Mouse (Mus musculus): ENCODE data around the gene Cfap61.

The Cfap61 gene

DNA sequence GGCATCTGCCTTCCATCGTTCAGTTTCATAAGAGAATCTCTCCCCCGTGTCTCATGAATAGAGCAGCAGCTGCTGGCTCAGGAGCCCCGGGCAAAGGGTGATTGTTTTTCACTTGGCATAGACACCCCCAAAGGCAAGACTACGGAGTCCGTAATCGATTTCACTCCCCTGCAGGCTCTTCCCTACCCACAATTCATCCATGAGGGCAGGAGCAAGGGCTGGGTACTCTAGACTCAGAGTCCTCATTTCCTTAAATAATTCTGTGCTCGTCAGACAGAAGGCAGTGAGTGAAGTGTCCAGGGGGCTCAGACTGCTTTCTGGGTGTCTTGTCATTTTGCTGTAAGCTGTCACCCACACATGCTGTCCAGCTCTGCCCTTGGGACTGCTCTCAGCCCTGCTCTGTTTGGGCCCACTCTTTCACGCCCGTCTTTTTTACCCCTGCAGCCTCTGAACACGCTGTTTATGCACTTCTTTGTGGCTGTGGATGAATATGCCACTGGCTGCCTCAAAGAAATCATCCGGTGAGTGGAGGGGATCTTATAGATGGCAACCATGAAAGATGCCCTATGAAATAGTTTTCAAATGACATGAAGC, 15.0 kb downstream of the Cfap61 start:
- DNase-seq (ENCODE audit: low spot score): no peak

DNA sequence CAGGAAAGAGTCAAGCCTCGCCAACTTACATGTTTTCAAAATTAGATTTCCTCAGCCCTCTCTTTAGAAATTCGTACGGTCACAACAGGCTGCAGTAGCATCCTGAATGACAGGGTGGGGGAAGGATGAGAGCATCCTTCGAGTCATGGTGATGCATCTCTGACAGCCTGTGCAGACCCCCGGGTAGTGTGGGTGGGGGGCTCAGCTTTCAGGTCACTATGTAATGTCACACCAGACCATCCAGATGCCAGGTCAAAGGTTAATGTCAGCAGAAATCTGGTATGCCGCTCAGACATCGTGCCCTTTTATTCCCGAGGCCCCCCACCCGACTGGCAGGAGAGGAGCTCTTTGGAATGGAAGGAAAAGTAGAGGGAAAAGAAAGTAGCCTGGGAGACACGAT, 15.7 kb downstream of the Cfap61 start:
- DNase-seq (ENCODE audit: low spot score): no peak

DNA sequence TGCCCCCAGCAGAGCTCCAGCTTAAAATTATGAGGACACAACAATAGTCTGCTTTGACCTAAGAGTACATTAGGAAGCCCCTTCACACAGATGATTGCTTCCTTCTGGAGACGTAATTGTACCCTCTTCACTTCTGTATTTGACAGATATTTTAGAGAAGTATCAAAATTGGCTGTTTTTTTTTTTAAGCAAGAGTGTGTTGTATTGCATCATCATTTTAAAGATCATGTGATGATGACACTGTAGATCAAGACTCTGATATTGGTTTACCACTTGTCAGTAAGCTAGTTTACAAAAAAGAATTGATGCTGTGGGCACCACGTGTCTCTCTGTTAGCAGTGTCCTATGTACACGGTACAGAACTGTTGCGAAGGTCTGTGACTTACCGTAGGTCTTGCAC, 18.1 kb downstream of the Cfap61 start:
- DNase-seq (ENCODE audit: low spot score): no peak

DNA sequence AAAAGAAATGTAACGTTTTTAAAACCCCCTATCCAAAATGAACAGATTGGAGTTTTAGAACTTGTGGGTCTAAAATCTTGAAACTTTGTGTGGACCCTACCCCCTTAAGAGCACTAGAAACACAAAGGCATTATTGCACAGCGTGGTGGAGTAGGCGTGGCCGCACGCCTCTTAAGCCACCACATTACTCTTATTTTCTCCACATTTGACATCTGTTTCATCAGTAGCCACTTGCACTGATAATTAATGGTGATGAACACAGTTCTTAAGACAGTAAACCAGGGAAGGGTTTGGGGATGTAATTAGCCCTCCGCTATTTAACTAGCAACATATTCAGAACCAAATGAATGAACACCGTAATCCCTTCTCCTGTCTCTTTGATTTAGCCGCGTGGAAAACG, 21.3 kb downstream of the Cfap61 start:
- no peak for DNase-seq (ENCODE audit: low spot score)

DNA sequence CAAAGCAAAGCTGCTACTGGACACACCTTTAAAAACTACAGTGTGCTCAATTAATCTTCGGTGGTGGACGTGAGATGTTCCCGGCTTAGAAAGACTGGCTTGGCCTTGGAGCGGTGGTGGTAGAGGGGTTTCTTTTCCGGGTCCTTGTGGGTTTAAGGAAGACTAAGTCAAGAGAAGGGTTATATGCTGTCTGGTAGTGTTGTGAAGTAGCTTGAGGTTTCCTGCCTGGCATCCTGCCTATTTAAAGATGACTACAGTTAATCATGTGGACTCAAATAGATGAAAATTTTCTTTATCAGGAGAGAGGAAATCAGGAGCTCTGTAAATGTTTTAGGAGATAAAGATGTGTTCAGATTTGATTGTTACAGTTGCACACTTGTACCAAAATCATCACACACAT, 21.7 kb downstream of the Cfap61 start:
- DNase-seq (ENCODE audit: low spot score): no peak

DNA sequence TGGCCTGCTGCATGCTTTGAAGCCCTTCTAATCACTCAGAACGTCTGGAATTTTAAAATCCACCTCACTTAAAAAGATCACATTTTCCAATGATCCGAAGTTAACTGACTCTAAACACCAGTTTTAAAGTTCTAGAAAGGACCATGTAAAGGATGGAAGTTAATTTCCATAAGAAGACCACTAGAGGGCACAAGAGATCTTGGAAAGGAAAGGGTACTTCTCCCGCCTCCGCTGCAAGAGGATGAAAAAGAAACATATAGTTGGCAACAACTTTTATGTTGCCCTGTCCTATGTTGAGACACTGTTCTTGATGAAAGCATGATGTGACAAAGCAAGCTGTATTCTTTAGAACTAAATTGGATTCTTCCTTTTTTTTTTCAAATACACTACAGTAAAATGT, 22.9 kb downstream of the Cfap61 start:
- DNase-seq (ENCODE audit: low spot score): no peak

DNA sequence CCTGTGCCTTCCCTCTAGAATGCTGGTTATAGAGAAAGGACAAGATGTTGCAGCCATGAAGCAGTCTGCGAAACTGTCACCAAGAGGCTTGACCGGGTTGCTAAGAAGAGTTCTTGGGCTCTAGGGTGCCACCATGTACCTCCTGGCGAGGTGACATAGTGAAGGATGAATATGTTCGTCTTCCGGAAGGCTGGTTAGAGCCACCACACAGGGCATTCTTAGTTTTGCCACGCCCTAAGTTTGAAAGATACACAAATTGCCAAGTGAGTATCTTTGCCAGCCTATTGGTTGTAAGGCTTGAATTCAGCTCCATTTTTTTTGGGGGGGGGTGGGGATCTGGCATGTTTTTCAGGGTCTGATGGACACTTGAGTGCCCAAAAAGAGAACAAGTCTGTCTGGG, 23.5 kb downstream of the Cfap61 start:
- no peak for DNase-seq (ENCODE audit: low spot score)

DNA sequence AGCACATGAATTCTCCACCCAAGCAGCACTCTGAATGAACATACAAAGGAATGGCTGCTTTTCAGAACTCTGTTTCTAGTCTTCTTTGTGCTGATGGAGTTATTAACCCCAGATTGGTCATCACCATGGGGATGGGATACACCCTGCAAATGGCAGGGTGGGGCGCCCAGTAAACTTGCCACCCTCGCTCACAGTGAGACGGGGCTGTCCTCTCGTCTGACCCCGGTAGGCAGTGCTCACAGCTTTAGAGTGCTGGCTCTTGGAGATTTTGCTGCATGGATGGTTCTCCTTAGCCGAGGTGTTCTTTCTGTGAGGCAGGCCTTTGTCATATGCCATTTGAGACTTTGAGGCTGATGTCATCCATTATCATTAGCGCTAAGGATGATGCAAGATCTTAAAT, 24.0 kb downstream of the Cfap61 start:
- DNase-seq (ENCODE audit: low spot score): no peak

DNA sequence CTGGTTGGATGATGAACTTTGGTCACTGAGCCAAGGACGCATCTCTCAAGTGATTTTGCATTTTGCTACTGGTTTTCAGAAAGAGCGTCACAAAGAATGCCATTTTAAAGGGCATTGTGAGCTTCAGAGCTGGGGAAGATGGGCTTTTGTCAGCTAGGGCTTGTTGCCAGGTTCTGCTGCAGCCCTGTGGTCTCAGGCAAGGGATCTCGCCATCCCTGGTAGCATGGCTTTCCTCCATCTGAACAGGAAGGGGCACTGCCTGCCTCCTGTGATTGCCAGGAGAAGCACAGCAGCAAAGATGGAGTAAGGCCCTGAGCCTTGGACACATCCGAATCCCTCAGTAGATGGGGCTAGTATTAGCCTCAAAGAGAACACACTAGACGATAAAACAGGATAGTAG, 27.3 kb downstream of the Cfap61 start:
- no peak for DNase-seq (ENCODE audit: low spot score)

DNA sequence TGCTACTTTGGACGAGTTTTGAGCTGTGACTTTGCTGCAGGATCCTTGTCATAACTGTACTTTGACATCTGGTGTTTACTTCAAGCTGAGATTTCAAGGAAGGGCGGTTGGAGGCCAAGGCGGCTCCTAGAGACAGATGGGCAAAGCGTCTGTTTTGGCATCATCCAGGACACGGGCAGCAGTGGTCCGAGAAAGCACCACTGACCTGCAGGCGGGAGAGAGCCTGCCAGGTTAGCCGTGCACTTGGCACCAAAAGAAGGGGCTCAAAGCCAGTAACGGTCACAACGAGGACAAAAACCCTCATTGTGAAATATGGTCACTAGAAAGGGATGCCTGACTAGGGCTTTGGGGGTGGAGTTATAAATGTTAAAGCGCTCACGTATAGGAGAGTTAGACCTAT, 36.2 kb downstream of the Cfap61 start:
- DNase-seq (ENCODE audit: low spot score): no peak

DNA sequence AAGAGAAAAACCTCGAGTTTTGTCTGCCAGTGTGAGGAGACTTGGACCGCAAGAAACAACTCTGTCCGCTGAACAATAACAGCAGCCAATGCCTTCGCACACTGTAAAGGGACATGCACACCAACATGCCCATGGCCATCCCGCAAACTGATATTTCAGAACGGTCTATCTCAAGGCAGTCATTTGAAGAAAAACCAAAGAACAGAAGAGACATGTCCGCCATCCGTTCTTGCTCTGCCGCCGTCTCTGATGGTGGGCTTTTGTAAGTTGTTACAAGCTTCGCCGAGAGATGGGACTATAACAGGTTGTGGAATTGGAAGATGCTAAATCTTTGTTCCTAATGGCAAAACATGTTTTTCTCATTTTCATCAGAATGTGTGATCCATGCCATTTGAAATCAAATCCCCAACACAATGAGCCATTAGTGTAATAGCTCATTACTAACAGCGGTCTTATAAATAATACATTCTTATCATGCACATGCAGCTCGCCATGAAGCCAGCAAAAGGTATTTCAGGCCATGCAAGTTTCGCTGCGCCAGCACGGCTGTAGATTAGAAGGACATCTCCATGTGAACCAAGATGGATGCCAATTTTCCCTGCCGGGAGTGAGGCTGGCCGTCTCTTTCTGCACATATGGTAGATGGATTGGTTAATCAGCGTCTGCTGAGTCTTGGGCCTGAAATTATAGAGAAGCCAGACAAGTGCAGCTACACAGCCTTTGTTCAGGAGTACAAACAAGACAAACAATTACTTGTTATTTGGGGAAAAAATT, 36.8 kb downstream of the Cfap61 start:
- no peak for DNase-seq (ENCODE audit: low spot score)

DNA sequence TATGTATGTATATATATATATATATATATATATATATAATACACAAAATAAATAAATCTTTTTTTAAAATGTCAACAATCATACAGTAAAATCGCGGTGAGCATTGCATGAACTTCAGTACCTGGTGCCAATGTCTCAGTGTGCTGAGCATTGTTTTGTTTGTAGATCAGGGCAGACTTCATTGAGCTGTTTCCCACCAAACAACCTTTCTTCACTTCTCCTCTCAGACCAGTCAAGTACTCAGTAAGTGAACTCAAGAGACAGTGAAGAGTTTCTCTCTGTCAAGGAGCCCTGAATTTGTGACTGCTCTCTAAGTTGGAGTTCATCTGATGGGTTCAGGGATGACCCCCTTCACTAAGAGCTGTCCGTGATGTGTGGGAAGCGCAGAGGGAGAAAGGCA, 38.0 kb downstream of the Cfap61 start:
- DNase-seq (ENCODE audit: low spot score): no peak

DNA sequence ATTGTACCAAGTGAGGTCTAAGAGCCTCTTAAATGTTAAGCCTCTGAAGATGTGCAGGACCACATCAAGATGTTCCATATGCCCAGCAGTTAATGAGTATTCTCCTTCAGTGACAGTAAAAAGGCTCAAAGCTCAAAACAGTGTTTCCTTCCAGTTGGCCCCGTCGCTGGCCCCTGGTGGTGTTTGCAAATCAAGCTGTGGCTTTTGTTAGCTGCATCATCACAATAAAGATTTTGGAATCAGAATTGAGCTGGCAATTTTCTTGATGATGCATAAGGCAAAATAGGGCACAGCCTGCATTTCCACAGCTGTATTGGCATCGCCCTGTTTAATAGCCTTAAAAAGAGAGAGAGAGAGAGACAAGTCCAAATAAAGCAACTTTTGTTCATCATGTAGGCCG, 45.0 kb downstream of the Cfap61 start:
- no peak for DNase-seq (ENCODE audit: low spot score)

DNA sequence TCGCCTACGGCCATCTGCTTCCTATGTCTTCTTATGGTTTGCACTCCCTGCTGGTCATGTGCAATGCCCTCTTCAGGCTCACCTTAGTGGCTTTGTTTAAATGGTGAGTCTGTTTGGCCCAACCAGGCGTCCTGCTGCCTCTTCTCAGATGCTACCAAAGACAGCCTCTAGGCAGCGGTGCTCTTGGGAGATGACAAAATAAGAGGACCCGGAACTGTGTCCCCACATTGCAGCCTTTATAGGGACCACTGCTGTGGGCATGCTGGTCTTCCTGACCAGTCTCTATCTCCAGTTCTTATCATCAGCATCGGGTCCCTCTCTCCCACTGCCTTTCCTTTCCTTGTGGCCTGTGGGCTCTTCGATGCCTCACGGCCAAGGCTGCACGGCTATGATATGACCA, 46.3 kb downstream of the Cfap61 start:
- DNase-seq (ENCODE audit: low spot score): no peak

DNA sequence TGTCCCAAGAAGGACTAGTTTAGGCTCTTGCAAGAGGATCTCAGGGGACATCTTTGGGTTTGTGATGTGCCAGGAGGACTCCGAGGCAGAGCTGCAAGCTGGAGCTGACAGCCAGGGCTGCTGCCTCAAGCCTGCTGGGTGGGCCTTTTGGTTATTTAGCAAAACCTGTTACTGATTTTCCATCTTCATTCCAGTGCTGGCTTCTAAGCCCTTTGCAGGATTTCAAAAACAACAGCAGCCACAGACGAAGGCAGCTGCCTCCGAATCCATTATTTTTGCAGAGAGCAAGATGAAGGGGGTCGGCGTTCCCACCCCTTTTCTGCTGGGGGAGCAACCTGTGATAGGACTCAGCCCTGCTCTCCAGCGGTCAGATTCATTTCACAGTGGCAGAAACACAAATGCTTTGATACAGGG, 47.1 kb downstream of the Cfap61 start:
- no peak for DNase-seq (ENCODE audit: low spot score)

DNA sequence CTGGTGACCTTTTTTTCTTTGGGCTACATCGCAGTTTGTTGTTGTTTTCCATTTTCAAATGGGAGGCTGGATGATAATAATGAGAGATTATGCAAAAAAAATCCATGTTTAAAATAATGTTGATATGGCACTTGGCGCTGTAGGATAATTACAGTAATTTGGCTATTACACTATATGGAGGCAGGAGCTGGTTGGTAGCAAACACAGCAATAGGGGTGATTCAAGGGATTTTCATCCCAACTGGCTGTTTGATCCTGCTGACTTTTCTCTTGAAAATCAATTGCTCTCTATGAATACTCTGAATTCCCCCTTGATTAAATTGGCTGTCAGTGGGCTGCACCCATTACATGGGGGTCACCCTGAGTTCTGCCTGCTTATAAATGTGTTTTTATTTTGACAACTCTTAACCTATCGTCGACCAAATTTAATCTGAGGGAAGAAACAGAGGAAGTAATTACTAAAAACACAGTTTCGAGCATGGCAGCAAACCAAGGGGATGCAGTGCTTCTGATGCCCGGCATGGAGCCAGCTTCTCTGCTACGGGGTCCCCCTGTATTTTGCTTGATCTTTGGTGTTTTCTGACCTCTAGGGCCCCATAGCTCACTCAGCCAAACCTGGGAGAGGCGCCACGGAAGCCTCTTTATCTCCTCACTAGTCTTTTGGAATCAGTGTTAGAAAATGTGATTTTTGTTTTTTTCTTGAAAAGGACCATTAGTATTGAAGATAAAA, 47.9 kb downstream of the Cfap61 start:
- DNase-seq (ENCODE audit: low spot score): no peak

DNA sequence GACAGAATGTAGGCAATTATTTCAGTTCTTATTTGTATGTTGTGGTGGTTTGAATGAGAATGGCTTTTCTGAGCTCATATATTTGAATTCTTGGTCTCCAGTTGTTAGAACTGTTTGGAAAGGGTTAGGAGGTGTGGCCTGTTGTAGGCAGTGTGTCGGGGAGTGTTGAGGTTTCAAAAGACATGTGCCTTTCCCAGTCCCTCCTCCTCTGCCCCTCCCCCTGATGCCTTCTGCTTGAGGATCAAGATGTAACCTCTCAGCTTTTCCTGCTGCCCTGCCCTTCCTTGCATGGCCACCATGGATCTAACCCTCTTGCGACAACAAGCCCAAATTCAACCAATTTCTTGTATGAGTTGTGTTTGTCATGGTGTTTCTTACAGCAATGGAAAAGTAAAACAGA, 53.2 kb downstream of the Cfap61 start:
- DNase-seq (ENCODE audit: low spot score): no peak

DNA sequence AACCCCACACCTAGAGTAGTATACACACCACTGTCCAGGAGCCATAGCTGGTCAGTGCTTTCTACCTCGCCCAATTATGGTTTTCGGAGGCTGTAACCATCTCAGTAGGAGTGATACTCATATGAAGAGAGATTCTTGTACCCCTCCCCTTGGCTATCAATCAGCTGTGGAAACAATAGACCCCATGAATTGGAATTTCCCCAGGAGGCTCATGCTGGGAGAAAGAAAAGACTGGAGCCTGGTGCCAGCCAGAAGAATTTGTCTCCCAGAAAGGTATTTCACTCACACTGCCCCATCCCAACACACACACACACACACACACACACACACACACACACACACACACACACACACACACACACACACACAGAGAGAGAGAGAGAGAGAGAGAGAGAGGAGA, 55.9 kb downstream of the Cfap61 start:
- DNase-seq (ENCODE audit: low spot score): no peak

DNA sequence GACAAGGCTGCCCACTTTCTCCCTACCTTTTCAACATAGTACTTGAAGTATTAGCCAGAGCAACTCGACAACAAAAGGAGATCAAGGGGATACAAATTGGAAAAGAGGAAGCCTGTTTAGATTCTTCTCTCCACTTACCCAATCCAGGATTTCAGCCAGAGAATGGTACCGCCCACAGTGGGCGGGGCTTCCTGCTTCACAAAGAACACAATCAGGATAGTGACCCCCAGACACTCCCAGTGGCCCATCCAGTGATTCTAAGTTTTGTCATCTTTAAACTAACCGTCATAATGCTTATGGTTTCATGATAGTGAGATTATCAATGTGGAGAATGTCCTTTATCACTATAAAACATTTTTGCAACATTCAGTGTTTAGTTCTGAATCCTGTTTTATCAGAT, 61.9 kb downstream of the Cfap61 start:
- DNase-seq (ENCODE audit: low spot score): no peak

DNA sequence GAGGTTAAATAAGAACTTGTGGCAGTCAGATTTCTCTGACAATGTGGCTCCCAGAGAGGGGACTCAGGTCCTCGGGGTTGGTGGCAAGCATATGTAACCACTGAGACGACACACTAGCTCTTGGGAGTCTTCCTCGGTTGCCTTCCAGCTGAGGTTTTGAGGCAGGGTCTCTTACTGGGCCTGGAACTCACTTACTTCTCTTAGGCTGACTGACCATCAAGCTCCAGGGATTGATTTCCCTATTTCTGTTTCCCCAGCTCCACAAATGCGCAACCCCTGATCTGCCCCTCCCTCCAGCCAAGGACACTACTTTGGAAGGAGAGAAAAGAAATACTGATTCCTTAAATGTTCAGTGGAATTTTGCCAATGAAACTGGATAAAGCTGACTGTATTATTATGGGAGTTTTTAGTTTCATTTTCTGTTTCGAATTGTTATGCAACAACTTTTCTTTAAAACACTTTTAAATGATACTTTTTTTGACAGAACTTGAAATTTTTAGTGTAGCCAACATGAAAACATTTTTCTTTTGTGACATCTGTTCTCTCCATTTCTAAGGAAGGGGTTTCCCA, 63.5 kb downstream of the Cfap61 start:
- DNase-seq (ENCODE audit: low spot score): no peak

DNA sequence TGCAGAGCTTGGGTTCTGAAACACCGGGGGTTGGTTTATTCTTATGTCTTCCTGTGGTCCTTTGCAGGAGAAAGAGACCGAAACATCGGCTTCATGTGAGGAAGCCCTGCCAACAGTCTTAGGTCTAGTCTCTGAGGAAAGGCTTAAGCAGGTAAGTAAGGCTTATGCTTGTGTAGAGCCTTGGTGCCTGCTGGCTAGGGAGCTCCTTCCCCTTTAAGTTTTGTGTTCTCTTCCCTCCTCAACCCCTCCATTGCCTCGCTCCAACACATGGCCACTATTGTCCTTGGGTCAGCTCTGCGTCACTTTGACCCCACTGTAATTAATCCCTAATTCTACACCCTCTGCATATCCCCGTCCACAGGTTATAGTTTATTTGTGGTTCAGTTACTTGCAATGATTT, 74.2 kb downstream of the Cfap61 start:
- no peak for DNase-seq (ENCODE audit: low spot score)

DNA sequence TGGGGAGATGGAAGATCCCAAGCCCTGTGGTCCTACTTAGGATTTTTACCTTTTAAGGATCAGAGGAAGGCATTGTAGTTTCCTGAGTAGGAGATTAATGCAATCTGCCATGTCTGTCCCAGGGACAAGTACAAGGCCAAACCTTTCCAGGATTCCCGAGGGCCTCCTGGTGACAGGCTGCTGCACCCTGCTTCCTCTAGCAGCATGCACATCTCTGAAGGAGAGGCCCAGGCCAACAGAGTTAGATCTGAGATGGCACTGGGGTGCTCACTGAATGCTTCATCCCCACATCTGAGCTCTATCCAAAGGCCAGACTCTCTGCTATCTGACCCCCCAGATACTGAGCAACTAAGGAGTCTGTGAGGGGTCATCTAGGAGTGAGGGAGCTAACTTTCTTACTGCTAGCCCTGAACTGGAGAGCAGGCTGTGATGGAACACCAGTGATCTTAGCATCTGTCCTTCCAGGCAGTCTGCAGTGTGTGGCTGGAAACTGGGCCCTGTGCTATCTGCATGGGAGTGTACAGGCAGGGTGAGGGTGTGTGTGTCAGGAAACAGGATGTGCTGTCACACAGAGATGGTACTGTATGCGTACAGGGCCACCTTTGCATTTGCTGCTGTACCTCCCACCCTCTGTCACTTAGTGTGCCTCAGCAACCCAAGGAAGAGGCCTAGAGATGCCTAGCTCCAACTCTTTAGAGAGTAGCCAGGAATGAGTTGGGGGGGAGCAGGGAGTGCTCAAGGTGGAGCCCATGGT, 75.2 kb downstream of the Cfap61 start:
- DNase-seq (ENCODE audit: low spot score): no peak
